Mouse (Mus musculus) lung, postnatal 0 days (tissue): Measurements from ENCODE around the gene Zkscan5.

ENCODE experiments used
- CTCF ChIP-seq: IDR thresholded peaks from 2 replicates; pipeline ENCODE4 v1.5.1; 2016; ENCODE audit warnings: antibody characterized with exemption, mild to moderate bottlenecking
- EP300 ChIP-seq: IDR thresholded peaks from 2 replicates; pipeline ENCODE4 v1.6.1; 2016; ENCODE audit warnings: antibody characterized with exemption, mild to moderate bottlenecking, control low read depth

GRCm38 (mm10) chr5:145161361-145161760 lies 43.0 kb upstream of the Zkscan5 start:
- TF ChIP-seq CTCF (no peak), EP300 (no peak)
